Mouse (Mus musculus) heart, adult 2 months (tissue): ENCODE measurements around the gene Klrb1c.

Experiments used
- CTCF ChIP-seq: fragments of 200-600 bp; IDR thresholded peaks from 2 replicates; pipeline ENCODE4 v1.8.1; 2022; ENCODE audit warnings: antibody characterized with exemption, mild to moderate bottlenecking, moderate library complexity
- EP300 ChIP-seq: fragments of 200-500 bp; IDR thresholded peaks from 2 replicates; pipeline ENCODE4 v1.6.1; 2011; ENCODE audit warnings: low read depth, low read length, control low read depth; ENCODE audit not compliant: insufficient read depth
- POLR2A ChIP-seq: fragments of 200-500 bp; IDR thresholded peaks from 2 replicates; pipeline ENCODE4 v1.6.1; 2011; ENCODE audit warnings: mild to moderate bottlenecking, low read depth, low read length, control low read depth; ENCODE audit not compliant: insufficient read depth

GRCm38 (mm10) chr6:128737445-128737844 is 51.6 kb downstream of the Klrb1c start:
- TF ChIP-seq CTCF (no peak), POLR2A (no peak), EP300 (no peak)
